Mouse (Mus musculus) heart, postnatal 0 days (tissue): ENCODE measurements around the gene Grm4.

Experiments used
- CTCF ChIP-seq: IDR thresholded peaks from 2 replicates; pipeline ENCODE4 v1.5.1; 2016; ENCODE audit warnings: antibody characterized with exemption, control low read depth, low read depth
- EP300 ChIP-seq: IDR thresholded peaks from 2 replicates; pipeline ENCODE4 v1.6.1; 2016; ENCODE audit warnings: antibody characterized with exemption, low read depth

- TF ChIP-seq CTCF (no peak), EP300 (no peak)
Observed at GRCm38 (mm10) chr17:27409006-27409405, 112.2 kb downstream of the Grm4 start.
